ENCODE assay signal across 8 mouse cellular contexts in genomic region chr1:133100980-133101798, GRCm38 (mm10). TPM values are rescaled to one million over a fixed set of nuclear protein-coding genes. Genes with fewer than 3 reads are reported as not detected.
DNase-seq lines count a peak whose midpoint lies in the region; ATAC-seq lines count a peak whose summit lies in the region.

No protein-coding gene starts in this region.

- H3K4me2 ChIP-seq in embryonic facial prominence, embryonic 14.5 days (ENCODE audit: low read depth, low read length) = no peak overlapping the region
- no peak overlapping the region for H3K4me2 ChIP-seq in liver, embryonic 16.5 days (ENCODE audit: low read depth, low read length)

- no peak overlapping the region for H3K4me3 ChIP-seq in embryonic facial prominence, embryonic 14.5 days (ENCODE audit: low read depth, low read length)
- no peak overlapping the region for H3K4me3 ChIP-seq in heart, embryonic 10.5 days
- H3K4me3 ChIP-seq in liver, embryonic 16.5 days (ENCODE audit: low read depth, low read length) = no peak overlapping the region

- H3K4me1 ChIP-seq in embryonic facial prominence, embryonic 14.5 days (ENCODE audit: control insufficient read depth, insufficient read depth, low read length) = no peaks in the 10 kb centered on the region
- H3K4me1 ChIP-seq in heart, embryonic 10.5 days = peaks cover 4% of the 10 kb centered on the region
- peaks cover 2% of the 10 kb centered on the region for H3K4me1 ChIP-seq in liver, embryonic 16.5 days (ENCODE audit: control insufficient read depth, low read depth, low read length)

- DNase-seq in adrenal gland, postnatal 14 days = peak; percentile 84
- DNase-seq in embryonic facial prominence, embryonic 14.5 days (ENCODE audit: low spot score) = peak; percentile 74
- peak; percentile 89 for DNase-seq in heart, embryonic 10.5 days (ENCODE audit: low spot score)
- DNase-seq in kidney, postnatal 25 days = peak; percentile 78 to 88
- DNase-seq in retina, embryonic 14.5 days (ENCODE audit: low spot score) = peak; percentile 89
- peak; percentile 74 for DNase-seq in thymus, postnatal 25 days

- no peaks in the 10 kb centered on the region for H3K9me3 ChIP-seq in embryonic facial prominence, embryonic 14.5 days (ENCODE audit: control insufficient read depth, low read length)
- H3K9me3 ChIP-seq in heart, embryonic 10.5 days = no peaks in the 10 kb centered on the region
- H3K9me3 ChIP-seq in liver, embryonic 16.5 days (replicated peaks; ENCODE audit: control insufficient read depth, low read length) = no peaks in the 10 kb centered on the region

- peaks cover 79% of the 10 kb centered on the region for H3K36me3 ChIP-seq in embryonic facial prominence, embryonic 14.5 days (ENCODE audit: control insufficient read depth, insufficient read depth, low read length)
- H3K36me3 ChIP-seq in heart, embryonic 10.5 days = peaks cover 96% of the 10 kb centered on the region
- H3K36me3 ChIP-seq in liver, embryonic 16.5 days (ENCODE audit: control insufficient read depth, insufficient read depth) = no peaks in the 10 kb centered on the region

- ATAC-seq in CD4-positive, CD25-positive, alpha-beta regulatory T cell, adult 4 months = peak; percentile 66
- ATAC-seq in embryonic facial prominence, embryonic 14.5 days (ENCODE audit: low read depth) = peak; percentile 76; the same call in 1 of the 2 replicates
- peak; percentile 21; the same call in 1 of the 2 replicates for ATAC-seq in liver, embryonic 16.5 days (ENCODE audit: low read depth)

- H3K27me3 ChIP-seq in embryonic facial prominence, embryonic 14.5 days (replicated peaks; ENCODE audit: control insufficient read depth, insufficient read depth, low read length) = no peaks in the 10 kb centered on the region
- no peaks in the 10 kb centered on the region for H3K27me3 ChIP-seq in heart, embryonic 10.5 days (ENCODE audit: insufficient read depth, poor library complexity, severe bottlenecking)
- H3K27me3 ChIP-seq in liver, embryonic 16.5 days (ENCODE audit: control insufficient read depth, insufficient read depth, low read depth, low read length) = no peaks in the 10 kb centered on the region

- no peak overlapping the region for H3K9ac ChIP-seq in embryonic facial prominence, embryonic 14.5 days (ENCODE audit: low read depth, low read length)
- no peak overlapping the region for H3K9ac ChIP-seq in liver, embryonic 16.5 days (ENCODE audit: low read depth, low read length)

- WGBS in embryonic facial prominence, embryonic 14.5 days = 37% methylated on average over 17 of the region's 17 CpGs
- 40% methylated on average over 17 of the region's 17 CpGs for WGBS in heart, embryonic 10.5 days
- WGBS in liver, embryonic 16.5 days (ENCODE audit: insufficient replicate concordance) = 39% methylated on average over 17 of the region's 17 CpGs

- no peak overlapping the region for H3K27ac ChIP-seq in embryonic facial prominence, embryonic 14.5 days (replicated peaks; ENCODE audit: low read depth, low read length)
- no peak overlapping the region for H3K27ac ChIP-seq in heart, embryonic 10.5 days
- H3K27ac ChIP-seq in liver, embryonic 16.5 days (ENCODE audit: low read length) = no peak overlapping the region

RNA-seq across cellular contexts. Expression of gene Ppp1r15b, which starts 29.8 kb away (rescaled TPM):
- 10 to 100 TPM; 20.6 to 21.8 TPM for polyA plus RNA-seq in CD4-positive, CD25-positive, alpha-beta regulatory T cell, adult 4 months (2017; shearing (Covaris generic))
- 84.9 and 95.0 TPM in 2 replicates for total RNA-seq in adrenal gland, postnatal 14 days (2021)
- polyA plus RNA-seq in embryonic facial prominence, embryonic 14.5 days (2014; fragmentation: Nextera tagmentation; extraction: Ambion mirVana) = 42.0 and 42.1 TPM in 2 replicates
- polyA plus RNA-seq in heart, embryonic 10.5 days (2016; fragmentation: Nextera tagmentation; extraction: Ambion mirVana) = 44.9 and 46.1 TPM in 2 replicates
- 46.1 and 48.9 TPM in 2 replicates for polyA plus RNA-seq in liver, embryonic 16.5 days (2015; fragmentation: Nextera tagmentation; extraction: Ambion mirVana)

RNA-seq across cellular contexts. Expression of gene Pik3c2b, which starts 55.7 kb away (rescaled TPM):
- polyA plus RNA-seq in CD4-positive, CD25-positive, alpha-beta regulatory T cell, adult 4 months (2017; shearing (Covaris generic)) = 1 to 10 TPM in 1 of 2 experiments, under 1 TPM in 1; 0.78 to 1.1 TPM
- 8.4 and 11.3 TPM in 2 replicates for total RNA-seq in adrenal gland, postnatal 14 days (2021)
- 7.0 and 7.1 TPM in 2 replicates for polyA plus RNA-seq in embryonic facial prominence, embryonic 14.5 days (2014; fragmentation: Nextera tagmentation; extraction: Ambion mirVana)
- polyA plus RNA-seq in heart, embryonic 10.5 days (2016; fragmentation: Nextera tagmentation; extraction: Ambion mirVana) = 7.9 and 11.5 TPM in 2 replicates
- 0.85 and 1.2 TPM in 2 replicates for polyA plus RNA-seq in liver, embryonic 16.5 days (2015; fragmentation: Nextera tagmentation; extraction: Ambion mirVana)

Comparison
In these comparisons a context has a peak if more than half of its experiments do, and no peak if none do; other contexts are left out.
1. ATAC-seq: peak in every context shown above with its lines; median percentile 76 in embryonic facial prominence, embryonic 14.5 days; 66 in CD4-positive, CD25-positive, alpha-beta regulatory T cell, adult 4 months; 21 in liver, embryonic 16.5 days.